Mouse (Mus musculus): ENCODE results near the gene Cptp.

Gene Cptp

DNA sequence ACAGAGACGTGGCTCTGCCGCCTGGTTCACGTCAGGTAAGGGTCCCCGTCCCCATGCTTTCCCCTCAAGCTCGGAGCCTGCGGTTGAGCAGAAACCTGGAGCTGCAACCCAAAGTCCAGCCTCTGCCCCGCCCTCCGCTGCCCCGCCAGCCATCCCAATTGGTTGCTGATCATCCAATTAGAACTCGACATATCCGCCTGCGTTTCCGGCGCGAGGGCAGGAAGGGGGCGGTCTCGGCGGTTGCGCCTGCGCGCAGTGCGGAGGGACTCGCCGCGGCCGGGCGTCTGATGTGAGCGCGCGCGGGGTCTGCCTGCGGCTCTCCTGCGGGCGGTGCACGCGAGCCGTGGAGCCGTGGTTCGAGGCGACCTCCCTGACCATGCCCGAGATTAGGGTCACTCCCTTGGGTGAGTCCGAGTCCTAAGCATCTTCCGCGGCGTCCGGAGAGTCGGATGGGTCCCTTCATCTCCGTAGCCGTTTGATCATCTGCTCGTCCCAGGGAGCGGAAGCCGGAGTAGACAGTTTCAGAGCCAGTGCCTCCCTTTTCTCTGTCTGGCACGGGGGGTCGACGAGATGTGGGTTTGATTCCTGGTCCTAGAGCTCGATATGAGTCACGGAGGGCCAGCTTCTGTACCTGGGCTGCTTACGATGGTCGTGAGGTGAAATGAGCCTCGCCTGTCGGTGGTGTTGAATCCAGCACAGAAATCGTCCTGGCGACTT, at the start of gene Cptp, which contains the start of gene Ints11:
TSS of gene Cptp (minus strand) at position 124 of the 717 bp plus-strand sequence.
TSS of gene Ints11 (plus strand) at position 230 of the 717 bp plus-strand sequence.
- DNase-seq (ENCODE audit: low spot score) = peak; percentile 97

DNA sequence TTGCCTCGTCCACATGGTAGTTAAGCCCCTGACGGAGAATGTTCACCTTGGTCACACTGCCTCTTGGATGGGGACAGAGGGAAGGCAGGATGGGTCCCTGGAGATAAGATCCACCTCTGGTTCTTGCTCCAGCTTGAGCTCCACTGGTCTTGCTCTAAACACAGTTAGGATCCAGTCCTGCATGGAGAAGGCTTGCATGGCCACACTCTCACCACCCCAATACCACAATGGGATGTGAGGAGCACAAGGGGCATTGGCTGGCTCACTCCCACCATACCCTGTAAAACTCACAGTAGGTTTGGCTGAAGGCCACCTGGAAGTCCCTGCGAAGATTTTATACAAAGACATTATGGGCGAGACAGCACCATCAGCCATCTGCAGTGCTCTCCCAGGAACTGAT, 39.5 kb upstream of the Cptp start:
- DNase-seq (ENCODE audit: low spot score) = no peak

DNA sequence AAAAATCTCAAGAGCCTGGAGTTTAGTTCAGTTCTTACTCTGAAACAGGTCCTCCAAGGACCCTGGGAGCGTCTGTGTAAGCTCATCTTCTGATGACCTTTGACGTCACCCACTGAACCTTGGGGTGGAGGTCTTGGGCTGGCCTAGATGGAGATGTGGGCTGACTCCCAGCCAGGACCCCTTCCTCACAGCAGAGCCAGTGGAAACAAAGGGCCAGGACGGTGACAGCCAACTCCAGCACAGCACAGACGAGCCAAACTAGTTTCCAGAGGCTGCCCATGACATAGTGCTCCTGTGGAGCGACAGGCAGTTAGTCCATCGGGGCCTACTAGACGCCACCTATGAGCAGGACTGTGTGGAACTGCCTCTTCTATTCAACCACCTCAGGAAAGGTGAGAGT, 39.0 kb upstream of the Cptp start:
- no peak for DNase-seq (ENCODE audit: low spot score)

DNA sequence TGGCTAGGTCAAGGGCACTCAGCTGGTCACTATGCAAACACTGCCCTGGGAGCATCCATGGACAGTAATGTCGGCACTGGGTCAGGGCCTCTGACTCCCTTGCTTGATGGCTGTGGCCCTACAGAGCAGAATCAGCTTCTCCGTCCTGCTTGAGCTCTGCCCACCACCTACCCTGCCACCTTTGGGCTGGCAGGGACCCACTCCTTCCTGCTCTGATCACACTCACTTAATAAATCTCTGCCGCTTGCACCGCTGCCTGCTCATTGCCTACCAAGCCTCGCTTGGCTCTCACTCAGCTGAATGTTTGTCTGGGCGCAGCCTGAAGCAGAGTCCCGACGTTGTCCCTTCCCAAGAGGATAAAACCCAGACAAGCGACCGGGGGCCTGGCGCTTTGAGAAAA, 37.8 kb upstream of the Cptp start:
- no peak for DNase-seq (ENCODE audit: low spot score)

DNA sequence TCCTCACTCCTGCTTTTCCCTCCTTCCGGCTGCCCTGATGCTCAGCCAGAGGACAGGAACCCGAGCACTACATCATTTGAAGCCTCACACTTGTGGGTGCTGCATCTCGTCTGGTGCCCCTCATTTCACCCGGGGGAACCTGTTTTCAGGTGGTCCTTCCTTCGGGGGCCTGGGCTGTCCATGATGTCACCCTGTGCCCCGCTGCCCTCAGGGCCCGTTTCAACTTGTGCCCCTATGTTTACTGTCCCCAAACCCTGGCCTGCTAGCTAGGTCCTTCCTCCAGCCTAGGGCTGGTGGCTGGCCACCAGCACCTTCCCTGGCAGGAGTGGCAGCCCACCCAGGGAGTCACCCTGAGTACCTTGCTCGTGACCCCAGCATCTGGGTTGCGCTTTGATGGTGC, 36.9 kb upstream of the Cptp start:
- no peak for DNase-seq (ENCODE audit: low spot score)

DNA sequence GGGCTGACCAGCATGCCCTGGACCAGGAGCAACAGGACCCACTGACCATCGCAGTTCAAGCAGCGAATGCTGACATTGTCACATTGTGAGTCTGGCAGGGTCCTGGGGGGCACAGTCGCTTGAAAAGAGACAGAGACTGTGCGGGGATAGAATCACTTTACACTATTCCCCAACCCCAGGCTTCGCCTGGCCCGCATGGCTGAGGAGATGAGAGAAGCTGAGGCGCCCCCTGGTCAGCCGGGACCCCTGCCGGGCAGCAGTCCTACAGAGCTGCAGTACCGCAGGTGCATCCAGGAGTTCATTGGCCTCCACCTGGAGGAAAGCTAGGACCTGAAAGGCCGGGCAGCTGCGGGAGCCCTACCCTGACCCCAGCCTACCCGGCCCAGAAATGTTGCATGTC, 36.4 kb upstream of the Cptp start:
- no peak for DNase-seq (ENCODE audit: low spot score)

DNA sequence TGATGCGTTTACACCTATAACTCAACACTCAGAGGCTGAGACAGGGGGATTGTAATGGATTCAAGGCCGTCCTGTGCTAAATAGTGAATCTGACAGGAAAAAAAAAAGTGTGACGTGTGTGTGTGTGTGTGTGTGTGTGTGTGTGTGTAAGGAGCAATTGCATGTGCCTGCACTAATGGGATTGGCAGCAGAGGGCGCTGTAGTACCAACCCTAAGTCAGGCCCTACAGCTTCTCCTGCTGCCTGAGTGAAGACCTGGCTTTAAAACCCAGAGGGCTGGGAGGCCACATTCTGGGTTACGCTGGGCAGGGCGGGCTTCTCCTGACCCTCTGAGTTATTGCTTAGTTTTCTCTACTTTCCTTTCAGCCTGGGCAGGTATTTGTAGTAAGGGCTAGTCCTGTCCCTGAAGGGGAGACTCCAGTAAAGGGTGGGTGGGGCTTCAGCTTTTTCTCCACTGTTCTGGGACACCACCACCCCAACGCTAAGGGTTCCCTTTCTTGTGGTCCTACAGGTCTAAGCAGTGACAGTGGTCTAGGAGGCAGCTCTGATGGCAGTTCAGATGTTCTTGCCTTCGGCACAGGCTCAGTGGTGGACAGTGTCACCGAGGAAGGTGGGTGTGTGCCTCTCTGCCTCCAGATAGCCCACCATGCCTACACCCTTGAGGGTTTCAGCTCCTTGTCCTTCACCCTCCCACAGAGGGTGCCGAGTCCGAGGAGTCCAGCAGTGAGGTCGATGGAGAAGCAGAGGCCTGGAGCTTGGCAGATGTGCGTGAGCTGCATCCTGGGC, 35.3 kb upstream of the Cptp start:
- no peak for DNase-seq (ENCODE audit: low spot score)

DNA sequence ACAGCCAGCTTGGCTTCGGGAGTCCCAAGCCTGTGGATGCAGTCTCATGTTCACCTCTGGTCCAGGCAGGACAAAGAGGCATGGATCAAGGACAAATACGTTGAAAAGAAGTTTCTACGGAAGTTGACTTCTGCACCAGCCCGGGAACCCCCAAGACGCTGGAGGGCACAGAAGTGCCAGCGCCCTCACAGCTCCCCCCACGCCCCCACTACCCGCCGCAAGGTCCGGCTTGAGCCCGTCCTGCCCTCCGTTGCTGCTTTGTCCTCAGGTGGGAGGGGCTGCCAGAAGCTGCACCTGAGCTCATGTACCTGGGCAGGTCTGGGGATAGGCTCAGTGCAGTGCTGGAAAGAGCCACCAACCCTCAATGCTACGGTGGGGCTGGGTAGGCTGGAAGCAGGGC, 34.0 kb upstream of the Cptp start:
- no peak for DNase-seq (ENCODE audit: low spot score)

DNA sequence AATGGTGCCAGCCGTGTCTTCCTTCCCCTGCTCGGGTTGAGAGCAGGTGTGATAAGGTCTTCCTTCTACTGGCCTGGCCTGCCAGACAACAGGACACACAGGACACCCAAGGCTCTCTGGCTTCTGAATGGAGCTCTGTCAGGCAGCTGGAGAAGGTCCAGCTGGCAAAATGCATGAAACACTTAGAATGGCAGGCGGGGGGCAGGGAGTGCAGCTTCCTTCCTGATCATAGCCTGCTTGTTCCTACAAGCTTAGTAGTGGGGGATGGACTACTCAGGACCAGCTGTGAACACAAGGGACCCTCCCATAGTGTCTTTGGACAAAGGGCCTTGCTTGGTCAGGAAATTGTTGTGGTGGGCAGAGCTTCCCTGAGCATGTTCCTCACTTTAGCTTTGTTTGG, 32.0 kb upstream of the Cptp start:
- no peak for DNase-seq (ENCODE audit: low spot score)

DNA sequence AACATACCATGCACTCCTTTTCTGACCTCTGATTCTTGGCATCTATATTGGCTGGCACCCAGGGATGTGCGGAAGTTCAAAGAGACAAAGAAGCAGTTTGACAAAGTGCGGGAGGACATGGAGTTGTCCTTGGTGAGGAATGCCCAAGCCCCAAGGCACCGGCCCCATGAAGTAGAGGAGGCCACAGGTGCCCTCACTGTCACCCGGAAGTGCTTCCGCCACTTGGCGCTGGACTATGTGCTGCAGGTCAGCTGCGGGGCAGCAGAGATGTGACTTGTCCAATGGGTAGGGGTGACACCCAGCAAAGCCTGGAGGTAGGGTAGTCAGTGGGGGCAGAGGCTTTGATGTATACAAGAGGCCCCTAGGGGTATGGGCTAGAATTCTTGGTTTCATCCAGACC, 30.1 kb upstream of the Cptp start:
- DNase-seq (ENCODE audit: low spot score) = no peak

DNA sequence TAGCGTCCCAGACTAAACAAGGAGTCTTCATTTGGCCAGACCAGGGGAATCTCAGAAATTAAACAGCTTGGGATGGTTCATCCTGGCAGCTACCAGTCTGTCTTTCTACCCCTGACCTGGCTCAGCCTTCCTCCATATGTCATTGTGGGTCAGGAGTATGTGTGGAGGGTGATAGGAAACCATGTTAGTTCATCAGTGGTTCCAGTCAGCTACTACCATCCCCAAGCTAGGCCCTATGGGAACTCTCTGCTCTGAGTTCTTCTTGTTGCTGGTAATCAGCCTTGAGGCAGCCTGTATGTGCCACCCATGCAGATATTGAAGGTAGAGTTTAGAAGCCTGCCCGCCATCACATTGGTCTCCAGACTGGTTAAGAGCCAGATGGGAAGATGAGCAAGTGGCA, 29.1 kb upstream of the Cptp start:
- DNase-seq (ENCODE audit: low spot score) = no peak

DNA sequence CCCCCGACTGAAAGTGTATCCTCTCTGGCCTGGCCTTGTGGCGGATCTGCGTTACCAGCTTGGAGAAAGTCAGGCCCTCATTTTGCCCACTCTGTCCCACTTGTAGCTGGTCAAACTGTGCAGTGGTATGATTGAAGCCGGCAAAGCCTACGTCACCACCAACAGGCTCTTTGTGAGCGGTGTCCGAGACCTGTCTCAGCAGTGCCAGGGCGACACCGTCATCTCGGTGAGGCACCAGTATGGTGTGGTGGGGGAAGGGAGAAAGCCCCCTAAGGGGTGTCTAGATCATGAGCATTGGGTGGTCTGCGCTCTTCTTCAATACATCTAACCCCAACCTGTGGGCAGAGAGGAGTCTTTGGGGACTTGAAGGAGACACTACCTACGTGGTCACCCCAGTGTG, 27.2 kb upstream of the Cptp start:
- DNase-seq (ENCODE audit: low spot score) = no peak

DNA sequence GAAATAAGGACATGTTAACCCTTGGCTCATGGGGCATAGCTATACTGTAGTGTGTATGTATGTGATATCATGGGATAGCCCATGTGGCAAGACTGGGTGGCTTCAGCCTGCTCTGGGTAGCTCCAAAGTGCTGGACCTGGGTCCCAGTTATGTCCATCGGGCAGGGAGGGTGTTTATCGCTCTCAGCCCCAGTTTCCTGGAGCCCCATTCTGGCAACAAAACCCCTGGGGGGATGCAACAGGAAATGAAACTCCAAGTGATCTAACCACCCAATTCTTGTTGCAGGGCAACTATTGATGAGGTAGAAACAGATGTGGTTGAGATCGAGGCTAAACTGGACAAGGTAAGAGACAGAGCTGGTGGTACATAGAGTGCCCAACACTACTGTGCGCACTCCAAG, 26.6 kb upstream of the Cptp start:
- no peak for DNase-seq (ENCODE audit: low spot score)

DNA sequence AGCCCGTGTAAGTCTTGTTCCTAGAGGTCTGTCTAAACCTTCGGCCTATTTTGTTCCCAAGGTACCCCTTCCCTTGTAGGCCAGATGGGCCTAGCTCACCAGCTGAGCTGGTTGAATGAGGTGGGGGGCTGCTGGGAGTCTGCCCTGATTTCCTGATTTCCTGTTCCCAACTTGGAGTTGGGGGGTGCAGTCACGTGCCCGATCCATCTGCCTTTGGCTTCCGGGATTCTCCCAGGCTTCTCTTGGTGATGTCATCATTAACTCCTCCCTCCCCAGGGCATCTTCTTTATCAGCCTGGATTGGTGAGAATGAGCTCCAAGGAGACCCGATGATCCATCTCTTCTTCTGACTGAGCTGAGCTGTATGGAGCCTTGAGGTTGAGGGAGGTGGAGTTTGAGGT, 26.0 kb upstream of the Cptp start:
- DNase-seq (ENCODE audit: low spot score) = no peak

DNA sequence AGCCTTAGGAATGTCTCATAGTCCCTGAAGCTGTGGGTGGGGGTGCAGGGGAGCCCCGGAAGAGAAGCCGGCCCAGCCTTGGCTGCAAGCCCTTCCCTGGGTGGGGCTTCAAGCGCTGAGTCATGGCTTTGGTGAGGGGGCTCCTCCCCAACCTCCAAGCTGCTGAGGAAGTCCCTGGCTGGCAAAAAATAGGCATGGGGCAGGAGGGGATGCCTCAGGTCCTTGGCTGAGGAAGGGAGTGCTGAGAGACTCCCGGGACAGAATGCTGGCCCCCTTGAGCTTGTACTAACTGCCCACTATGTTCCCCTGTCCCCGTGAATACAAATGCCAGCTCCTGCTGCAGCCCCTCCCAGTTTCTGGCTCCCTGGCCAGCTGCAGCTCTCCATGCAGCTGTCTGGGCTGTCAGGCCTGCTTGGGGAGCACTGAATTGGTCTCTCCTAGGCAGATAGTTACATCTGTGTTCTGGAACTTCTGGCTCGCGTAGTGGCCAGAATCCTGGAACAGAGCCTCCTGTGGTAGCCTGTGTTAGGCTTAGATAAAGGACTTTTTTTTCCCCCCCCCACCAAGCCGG, 25.2 kb upstream of the Cptp start:
- peak; percentile 33 for DNase-seq (ENCODE audit: low spot score)

DNA sequence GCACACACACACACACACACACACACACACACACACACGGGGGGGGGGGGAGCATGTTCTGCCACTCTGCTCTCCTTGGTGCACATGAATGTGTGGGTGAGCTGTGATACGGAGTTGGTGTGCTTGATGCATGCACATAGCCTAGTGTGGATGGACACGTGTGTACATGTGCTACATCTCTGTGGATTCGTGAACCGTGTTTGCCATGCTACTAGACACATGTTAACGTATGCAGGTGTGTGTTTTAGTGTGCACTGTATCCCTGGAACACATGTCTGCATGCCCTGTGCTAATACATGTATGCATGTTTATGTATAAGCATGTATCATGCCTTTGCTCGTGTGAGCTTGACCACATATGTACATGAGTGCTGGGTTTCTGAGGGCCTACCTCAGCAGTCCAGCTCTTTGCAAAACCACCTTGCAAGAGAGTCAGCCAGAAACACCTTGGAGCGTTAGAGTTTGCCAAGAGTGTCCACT, 24.0 kb upstream of the Cptp start:
- DNase-seq (ENCODE audit: low spot score) = no peak

DNA sequence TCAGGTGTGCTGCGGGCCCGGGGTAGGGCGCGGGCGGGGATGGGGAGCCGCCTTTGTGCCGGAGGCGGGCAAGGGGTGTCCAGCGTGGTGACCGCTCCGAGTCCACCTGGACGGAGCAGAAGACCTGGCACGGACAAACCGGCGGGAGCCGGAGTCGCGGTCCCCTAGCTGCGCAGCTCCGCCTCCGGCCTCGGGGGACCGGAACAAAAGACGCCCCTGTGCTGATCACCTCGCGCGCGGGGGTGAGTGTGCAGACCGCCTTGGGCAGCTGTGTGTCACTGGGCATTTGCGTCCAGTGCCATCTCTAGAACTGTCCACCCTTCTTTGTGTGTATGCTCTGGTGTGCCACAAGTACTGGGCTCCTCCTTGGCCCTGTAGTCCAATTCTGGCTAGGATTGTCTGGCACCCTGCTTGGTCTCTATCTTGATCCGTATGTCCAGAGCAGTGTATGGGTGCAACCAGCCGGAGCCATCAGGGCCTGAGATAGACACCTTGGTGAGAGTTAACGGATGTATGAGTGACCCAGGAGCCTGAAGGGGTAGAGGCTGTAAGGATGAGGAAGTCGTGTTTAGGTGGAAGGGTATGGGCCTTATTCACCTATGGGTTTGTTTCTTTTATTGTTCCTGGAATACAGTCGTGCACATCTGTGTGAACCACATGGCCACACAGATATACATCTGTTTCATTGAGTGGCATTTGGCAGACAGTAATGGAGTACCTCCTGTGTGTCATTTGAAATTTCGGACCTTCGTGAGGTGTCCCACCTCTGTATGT, 23.4 kb upstream of the Cptp start:
- DNase-seq (ENCODE audit: low spot score) = no peak

DNA sequence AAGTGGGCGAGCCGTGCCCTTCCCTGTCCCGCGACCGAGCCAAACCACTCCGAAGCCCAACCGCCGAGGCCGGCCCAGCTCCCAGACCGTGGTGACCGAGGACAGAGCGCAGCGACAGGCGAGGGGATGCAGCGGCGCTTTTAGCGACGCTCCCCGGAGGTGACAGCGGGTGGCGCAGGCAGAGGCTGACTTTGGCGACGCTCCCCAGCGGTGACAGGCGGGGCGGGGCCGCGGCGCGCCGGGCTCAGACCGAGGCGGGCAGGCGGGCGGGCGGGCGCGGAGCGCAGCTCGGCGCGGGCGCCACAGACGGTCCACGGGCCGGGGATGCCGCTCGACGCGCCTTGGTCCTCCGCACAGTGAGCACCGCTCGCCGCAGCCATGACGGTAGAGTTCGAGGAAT, 22.8 kb upstream of the Cptp start:
- peak; percentile 89 for DNase-seq (ENCODE audit: low spot score)

DNA sequence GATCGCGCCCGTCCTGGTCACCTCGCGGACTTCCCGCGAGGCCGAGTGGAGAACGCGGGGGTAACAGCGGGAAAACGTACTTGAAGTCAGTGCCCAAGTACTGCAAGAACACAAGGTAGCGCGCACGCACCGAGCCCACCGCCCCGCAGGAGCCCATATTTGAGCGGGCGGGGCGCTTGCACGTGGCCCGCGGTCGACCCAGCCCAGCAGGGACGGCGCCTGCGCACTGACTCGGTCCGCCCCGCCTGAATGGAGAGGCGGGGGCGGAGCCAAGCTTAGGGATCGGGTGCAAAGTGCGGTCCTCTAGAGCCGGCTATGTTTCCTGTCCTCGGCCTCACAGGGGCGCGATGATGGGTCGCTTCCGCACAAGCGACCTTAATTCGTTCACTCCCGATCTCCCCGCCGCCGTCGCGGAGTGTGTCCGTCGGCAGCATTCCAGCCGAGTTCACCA, 22.3 kb upstream of the Cptp start, which contains the start of the genes Pusl1 and Acap3:
TSS of gene Pusl1 (minus strand) at position 231 of the 451 bp plus-strand sequence.
TSS of gene Acap3 (plus strand) at position 272 of the 451 bp plus-strand sequence.
- DNase-seq (ENCODE audit: low spot score) = peak; percentile 95

DNA sequence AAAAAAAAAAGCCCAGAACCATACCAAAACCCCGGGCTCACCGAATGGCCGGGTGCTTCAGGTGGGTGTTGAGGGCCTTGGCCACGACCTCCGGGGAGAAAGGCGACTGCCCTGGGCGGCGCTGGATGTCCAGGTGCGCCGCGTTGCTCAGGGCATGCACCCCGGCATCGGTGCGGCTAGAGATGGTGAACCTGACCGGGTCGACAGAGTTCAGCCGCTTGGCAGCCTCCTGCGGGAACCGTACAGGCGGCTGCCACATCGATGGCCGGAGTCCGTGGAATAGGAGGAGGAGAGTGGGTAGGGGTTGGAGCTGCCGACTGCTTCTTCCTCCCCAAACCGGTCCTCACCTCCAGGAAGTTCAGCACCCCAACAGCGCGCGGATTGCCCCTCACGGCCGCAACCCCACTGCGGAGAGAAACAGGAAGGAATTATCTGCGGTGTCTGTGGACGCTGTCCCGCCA, 21.8 kb upstream of the Cptp start:
- DNase-seq (ENCODE audit: low spot score) = peak; percentile 8

DNA sequence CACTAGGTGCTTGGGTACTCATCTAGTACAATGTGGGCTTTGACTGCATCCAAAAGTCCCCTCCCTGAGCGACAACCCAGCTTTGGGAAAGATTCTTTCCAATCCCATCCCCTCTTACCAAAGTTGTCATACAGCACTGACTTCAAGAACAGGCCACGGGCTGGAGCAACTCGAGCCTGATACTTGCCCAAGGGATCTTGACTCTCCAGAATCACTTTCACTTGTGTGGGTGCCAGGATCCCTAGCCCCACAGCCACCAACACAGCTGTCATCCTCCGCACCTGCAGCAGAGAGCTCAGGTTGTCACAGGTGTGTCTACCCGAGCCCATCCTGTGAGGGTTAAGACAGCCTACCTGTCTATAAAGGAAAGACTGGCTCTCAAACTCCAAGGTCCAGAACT, 20.1 kb upstream of the Cptp start:
- DNase-seq (ENCODE audit: low spot score) = no peak

DNA sequence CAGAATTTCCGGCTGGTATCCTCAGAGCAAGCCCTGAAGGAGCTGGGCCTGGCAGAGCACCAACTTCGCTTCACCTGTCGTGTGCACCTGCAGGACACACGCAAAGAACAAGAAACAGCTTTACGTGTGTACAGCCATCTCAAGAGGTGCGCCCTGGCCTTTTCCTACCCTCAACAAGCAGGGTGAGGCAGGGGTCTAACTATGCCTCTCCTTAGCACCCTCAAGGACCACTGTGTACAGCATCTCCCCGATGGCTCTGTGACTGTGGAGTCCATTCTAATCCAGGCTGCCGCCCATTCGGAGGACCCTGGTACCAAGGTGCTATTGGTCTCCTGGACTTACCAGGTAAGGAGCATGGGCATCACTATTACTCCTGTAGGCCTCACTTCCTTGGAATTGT, 18.9 kb upstream of the Cptp start:
- DNase-seq (ENCODE audit: low spot score) = no peak
